Mouse (Mus musculus) cerebellum, adult 9-10 months (tissue): ENCODE measurements around the gene Kti12.

Source experiments
- DNase-seq: peaks from one replicate; pipeline ENCODE4 v3.0.0; 2022

Gene Kti12

DNA sequence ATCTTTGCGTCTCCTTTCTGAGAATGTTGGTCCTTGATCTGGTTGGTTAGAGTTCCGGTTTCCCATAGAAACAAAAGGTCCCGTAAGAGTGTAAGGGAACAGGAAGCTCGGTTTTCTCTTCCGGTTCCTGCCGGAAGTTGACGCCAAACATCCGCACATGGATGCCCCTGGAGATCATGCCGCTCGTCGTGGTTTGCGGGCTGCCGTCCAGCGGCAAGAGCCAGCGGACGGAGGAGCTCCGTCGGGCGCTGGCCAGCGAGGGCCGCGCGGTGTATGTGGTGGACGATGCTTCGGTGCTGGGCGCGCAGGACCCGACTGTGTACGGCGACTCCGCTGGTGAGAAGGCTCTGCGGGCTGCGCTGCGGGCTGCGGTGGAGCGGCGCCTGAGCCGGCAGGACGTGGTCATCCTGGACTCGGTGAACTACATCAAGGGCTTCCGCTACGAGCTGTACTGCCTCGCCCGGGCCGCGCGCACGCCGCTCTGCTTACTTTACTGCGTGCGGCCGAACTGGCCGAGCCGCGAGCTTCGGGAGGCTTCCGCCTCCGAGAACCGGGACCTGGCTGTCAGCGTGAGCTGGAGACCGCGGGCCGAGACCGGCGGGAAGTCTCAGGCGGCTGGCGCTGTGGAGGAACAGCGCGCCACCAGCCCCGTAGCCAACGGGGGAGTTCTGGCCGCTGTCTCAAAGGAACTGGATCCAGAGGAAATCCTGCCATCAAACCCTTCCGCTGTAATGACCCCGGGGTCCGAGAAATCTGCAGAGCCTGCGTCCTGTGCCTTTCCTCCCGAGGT, at the start of gene Kti12:
Gene Kti12 (plus strand): TSS at position 71 of the 790 bp plus-strand sequence.
- DNase-seq = peak; percentile 82

DNA sequence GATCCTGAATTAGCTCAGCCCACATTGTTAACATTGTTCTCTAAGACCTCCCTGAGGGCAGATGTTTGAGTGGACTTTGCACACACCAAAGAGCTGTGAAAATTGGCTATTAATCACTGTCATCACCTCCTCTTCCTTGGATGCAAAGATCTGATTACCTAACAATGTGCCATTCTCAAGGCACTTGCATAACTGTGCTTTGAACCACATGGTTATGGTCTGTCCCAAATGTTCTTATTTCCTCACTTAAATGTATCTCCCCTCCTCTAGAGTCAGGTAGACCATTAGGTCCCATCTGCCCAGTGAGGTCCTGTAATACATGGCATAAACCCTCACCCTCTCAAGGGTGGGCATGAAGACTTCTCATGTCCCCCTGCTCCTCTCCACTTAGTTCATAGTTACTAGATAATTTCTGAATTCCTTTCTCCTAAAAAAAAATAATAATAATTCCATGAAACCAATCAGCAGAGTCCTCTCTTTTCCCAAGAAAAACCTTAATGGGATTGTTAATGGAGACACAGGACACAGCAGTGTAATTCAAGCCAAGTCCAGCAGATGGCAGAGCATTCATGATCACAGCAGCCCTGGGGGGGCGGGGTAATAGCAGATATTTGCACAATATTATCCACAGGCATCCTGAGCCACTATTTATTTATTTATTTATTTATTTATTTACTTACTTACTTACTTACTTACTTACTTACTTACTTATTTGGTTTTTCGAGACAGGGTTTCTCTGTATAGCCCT, 49.3 kb upstream of the Kti12 start:
- DNase-seq = peak; percentile 74

DNA sequence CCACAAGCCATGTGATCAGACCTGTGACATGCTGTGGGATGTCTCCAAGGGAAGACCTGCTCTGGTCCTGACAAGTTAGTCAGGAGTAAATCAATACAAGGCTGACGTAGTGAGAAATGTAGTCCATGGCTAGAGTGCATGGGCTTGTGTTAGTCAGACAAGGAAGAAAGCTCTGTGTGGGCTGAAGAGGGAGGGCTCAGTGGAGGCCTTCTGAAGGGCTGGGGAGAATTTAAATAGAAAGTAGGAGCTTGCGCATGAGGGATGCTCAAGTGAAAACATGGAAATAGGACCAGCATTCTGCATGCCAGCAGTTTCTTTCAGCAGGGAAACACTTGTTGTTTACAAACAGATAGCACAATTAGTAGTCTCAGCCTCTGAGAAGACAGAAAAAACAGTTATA, 44.0 kb upstream of the Kti12 start:
- no peak for DNase-seq

DNA sequence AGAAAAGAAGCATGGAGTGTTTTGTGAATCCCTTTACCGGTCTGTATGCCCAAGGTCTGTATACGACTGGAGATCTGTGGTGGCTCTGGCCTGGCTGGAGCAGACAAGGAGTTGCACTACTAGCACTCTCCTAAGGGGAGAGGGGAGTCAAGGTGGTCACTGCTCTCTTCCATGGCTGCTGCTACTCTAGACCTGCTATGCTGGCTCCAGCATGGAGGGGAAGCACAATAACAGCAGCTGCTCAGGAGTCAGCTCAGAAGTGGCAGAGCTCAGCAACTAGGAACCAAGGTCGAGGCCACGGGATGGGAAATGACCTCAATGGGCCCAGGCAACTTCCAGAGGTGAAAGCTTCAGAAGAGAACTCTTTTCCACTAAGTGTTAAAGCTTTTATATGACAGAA, 36.4 kb upstream of the Kti12 start:
- DNase-seq = no peak

DNA sequence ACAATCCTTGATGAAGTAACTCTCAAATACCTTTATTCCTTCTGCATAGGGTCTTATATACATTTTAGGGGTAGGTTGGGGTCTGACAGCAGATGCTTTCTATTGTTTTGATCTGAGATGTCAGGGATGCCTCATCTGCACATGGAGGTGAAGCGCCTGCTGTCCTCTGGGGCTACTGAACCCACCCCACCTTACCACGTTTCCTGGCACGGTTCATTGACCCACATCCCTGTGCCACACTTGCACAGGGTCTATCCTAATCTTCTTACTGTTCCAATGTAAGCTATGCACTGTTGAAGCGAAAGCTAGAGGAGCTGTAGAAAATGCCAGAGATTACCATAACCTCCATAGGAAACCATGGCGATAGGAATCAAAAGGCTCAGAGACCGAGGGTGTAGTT, 36.0 kb upstream of the Kti12 start:
- no peak for DNase-seq

DNA sequence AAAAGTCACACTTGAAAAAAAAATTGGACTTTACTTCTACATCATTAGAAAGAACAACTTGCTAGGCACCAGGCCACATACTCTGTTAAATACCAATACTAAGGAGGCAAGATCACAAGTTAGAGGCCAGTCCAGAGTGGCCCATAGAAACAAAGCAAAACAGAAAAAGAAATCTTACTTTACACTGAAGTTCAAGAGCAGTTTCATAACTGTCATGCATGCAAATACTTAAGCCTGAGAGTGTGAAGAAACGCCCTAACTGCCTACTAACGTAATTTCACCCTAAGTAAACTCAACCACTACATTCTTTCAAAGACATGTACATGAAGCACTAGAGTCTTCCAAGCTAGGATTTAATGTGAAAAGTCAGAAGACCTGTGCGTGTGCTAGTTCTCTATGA, 21.9 kb upstream of the Kti12 start:
- DNase-seq = no peak

DNA sequence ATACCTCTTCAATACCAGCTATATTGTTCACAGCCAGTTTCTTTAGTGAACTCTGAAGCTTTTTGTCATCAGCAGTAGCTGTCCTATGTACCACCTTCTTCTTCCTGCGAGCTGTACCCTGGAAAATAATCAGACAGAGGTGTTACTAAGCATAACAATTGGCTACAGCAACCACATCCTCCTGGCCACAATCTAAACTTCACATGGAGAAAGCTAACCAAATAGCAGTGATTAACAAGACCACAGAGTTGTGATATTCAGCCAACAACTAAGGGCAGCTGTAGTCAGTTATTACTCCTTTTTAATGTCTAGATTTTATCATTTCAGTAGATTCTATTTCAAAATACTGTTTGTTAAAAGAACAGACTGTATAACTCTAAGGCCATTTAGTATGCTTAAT, 21.5 kb upstream of the Kti12 start:
- DNase-seq = no peak

DNA sequence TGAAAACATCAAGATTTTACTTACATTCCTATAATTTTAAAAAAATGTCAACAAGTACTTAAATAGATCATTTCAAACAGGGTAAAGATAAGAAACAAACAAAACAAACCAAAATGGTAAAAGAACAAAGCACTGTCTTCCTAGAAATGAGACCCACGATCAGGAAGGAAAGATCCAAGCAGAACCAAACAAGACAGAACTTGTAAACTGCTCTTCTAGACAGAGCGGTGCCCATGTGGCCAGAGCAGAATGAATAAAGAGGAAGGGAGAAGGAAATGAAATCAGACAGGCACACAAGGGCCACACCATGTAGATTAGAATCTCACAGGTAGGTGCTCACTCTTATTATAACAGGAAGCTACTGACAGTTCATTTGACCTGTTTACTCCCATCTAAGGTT, 20.9 kb upstream of the Kti12 start:
- no peak for DNase-seq

DNA sequence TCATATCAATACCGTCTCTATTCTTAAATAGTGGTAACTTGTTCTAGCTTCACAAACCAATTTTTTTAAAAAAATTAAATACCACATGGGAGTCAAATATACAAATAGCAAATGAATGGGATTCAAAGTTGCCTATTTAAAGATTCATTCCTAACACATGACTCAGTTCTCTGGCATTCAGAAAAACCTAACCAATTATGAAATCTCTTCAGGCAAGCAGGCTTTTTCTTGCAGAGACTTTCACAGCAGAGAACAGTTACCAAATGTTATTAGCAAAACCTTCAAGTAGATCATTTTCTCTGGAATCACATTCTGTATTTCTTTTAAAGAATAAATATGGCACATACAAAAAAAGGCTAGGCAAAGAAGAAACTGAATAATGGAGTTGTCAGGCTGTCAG, 16.9 kb upstream of the Kti12 start:
- no peak for DNase-seq

DNA sequence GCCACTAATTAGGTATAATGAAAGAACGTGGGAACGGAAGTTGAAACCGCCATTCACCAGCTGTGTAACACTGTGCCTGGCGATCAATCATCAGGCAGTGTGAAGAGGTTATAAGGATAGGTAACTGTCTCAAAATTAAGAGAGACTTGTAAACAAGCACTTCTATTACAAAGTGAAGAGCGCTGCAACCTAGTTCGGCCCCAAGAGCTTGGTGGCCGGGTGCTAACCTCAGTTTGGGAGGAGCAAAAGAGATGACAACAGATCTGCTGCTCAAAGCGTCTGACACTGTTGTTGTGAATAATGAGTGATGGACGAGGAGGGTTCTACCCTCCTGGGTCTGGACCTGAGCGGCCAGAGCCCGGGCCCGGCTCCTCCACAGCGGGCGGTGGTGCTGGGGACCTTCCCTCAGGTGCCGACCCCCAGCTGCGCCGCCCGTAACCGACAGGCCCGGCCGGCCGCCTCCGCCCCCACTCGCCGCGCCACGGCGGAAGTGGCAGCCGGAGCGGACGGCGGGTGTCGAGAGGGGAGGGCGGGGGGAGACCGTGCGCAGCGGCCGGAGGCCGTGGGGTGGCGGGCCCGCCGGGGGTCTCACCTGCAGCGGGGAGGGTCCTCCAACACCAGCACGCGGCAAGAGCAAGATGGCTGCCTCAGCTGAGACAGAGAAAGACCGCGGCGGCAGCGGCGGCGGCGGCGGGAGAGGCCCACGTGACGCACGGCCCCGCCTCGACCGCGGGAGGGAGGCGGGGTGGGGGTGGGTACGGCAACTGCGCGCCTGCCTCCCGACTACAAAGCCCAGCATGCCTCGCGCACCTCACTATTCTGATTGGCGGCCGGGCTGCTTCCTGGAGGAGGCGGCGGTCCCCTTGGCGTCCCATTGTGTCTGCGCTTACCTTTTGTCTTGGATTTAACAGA, 14.4 kb upstream of the Kti12 start, which contains the start of gene Btf3l4:
Gene Btf3l4 (minus strand): TSS at position 699 of the 912 bp plus-strand sequence.
- peak; percentile 89 for DNase-seq

DNA sequence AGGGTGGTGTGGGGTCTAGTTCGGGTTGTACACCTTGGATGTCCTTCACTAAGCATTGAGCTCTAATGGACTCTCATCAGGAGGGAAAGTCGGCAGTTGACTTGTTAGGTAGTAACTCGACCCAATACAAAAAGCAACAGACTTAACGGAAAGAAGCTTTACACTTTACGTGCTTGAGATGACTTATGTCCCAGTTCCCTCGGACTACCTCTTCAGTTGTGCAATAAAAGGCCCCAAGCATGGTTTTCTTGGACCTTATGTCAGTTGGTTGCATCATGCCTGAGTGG, 13.8 kb upstream of the Kti12 start:
- DNase-seq = no peak

DNA sequence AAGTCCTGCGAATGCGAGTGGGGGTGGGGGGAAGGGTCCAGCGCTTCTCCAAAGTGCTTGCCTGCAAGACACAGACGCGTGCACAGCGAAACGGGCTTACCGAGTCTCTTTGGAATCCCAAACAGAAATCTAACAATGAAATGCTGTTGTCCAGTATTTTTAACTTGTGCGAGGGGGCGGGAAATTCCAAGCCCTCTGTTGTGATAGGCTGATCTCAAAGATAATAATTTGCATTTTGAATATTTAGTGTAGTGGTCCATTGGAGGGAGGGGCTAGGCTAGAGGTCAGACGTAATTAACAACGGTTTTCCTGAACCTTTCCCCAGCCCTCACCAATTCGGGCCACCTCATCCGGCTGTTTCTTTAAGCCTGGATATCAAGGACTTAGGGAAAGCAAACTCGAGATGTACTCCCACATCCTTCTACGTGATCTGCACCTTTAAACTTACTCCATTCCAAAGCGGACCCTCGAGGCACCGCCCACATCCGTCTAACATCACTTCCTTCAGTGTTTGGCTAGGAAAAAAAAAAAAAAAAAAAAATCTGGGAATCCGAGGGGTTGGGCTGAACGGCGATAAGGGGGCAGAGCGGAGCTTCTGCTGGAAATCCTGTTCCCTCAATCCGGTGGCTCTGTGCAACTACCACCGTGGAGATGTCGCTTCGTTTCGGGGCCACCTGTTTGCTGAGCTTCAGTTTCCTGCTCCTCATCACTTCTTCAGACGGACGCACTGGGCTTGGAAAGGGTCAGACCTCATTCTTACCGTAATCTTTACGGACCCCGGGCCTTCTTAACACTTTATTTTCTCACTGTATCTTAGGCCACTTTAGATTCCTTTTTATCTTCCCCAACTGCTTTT, 13.2 kb upstream of the Kti12 start, which contains the start of gene Txndc12:
Gene Txndc12 (plus strand): TSS at position 487 of the 856 bp plus-strand sequence.
- peak; percentile 90 for DNase-seq

DNA sequence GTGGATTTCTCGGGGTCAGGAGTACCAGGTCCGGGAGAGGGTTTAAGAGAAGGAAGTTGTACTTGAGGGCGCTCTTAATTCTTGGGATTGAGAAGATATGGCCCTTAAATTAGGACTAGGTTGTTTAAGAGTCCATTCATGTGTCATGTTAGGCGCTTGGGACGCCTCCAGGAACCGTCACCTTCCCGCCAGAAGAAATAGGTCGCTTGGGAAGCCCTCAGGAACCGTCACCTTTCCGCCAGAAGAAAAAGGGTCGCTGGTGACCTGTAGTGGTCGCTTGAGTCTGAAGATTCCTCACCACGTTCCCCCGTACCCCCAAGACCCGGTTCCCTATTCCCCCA, 12.6 kb upstream of the Kti12 start:
- DNase-seq = no peak

DNA sequence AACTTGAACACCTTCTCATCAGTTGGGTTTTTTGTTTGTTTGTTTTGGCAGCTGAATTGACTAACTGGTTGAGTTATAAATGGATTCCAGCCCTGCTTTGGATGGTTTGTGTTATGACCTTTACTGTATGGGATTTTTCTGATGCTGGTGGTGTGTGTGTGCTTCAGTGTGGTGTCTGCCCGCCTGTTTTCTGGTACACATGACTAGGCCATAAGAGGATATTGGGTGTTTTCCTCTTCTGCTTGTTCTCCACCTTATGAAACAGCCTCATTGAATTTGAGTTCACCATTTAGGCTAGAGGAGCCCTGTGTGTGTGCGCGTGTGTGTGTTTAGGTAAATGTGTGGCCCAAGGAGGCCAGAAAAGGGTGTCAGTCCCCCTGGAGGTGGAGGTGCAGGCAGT, 12.1 kb upstream of the Kti12 start:
- DNase-seq = no peak

DNA sequence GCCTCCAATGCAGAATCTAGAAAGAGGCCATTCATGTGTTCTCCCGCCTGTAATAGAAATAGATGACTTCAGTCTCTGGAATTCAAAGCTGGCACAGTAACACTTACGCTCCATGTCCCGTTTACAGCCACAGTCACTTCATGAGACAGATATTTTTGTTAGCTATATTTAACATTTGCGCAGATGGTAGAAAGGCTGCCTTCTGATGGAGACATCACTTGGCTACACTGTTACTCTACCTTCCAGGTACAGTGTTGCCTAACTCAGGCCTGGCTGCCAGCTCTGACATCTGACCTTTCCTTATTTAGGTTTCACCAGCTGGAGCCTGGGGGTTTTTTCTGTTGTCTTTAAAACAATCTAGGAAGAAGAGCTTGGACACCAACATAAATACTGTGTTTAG, 9.6 kb upstream of the Kti12 start:
- DNase-seq = peak; percentile 78

DNA sequence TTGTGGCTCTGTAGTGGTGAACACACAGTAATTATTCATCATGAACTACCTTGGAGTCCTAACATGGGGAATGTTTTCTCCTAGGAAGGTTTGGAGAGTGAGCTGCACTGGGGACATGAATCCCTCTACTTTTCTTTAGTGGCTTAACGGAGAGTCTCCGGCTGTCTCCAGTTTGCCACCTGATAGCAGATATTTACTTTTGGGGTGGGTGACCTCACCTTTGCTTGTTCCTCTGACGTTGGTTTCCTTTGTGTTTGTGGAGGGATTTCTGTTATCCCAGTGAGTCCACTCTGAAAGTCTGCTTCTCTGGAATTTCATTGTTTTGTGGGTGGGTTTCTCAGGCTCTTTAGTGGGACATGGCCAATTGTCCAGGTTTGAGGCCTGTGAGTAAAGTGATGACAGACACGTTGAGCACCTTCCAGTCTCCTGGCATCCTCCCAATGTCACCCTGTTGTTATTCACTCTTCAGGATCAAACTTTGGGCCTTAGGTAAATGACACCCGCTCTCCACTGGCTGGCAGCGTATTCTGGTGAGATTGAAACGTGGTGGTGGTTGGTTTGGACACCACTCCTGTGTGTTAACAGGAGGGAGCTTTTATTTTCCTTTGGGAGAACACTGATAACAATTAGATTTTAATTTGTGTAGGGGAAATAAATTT, 5.5 kb upstream of the Kti12 start:
- no peak for DNase-seq

DNA sequence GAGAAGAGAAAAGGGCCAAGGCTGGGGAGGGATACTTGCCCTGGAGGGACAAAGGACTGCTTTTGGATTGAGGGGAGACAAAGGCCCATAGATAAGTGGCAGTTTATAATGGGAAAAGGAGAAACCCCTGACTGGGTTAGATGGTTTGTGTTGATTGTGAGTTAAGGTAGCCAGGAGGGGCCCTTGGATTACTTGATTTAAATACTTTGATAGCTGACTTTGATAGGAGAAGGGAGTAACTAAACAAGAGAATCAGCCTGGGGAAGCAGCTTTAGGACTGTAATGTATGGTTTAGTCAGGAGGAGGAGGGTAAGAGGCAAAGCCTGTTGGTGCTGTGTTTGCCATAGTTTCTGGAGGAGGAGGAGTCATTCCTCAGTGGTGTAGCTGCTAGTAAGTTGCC, 4.2 kb upstream of the Kti12 start:
- no peak for DNase-seq

DNA sequence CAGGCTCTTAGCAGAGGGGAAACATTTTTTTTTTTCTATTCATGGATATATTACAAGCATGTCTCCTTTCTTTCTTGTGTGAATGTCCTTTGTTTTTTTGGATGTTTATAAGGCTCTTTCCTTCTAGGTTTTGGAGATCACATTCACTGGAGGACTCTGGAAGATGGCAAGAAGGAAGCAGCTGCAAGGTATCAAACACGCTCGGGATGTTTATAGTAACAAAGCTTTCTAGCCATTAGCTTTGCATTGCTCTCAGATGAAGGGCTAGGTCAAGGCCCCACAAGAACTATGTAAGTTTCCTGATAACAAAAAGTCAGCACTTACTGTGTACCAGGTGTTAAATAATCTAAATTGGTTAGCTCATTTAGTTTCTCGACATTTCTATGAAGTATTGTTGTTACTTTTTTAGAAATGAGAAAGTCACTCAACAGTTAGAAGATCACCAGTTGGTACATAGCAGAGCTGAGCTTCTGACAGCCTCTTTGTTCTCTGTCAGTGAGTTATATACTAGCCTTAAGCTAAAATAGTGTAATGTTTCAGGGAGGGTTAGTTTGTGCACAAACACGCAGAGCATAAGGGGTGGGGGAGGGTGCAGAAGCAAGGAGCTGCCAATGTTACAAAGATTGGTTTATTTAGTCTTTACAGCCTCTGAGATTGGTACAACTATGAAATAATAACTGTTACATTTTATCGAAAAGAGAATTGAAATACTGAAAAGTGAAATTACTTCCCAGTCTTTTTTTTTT, 1.6 kb upstream of the Kti12 start:
- DNase-seq = no peak

DNA sequence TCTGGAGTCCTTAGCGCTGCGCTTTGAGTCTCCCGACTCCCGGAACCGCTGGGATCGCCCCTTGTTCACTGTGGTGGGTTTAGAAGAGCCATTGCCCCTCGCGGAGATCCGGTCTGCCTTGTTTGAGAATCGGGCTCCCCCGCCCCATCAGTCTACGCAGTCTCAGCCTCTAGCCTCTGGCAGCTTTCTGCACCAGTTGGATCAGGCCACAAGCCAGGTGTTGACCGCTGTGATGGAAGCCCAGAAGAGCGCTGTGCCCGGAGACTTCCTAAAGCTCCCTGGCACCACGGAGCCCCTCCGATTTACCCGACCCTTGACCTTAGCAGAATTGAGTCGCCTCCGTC, 892 bp downstream of the Kti12 start, which contains the start of gene A730015C16Rik:
Gene A730015C16Rik (minus strand): TSS at position 115 of the 344 bp plus-strand sequence.
- peak; percentile 30 for DNase-seq

DNA sequence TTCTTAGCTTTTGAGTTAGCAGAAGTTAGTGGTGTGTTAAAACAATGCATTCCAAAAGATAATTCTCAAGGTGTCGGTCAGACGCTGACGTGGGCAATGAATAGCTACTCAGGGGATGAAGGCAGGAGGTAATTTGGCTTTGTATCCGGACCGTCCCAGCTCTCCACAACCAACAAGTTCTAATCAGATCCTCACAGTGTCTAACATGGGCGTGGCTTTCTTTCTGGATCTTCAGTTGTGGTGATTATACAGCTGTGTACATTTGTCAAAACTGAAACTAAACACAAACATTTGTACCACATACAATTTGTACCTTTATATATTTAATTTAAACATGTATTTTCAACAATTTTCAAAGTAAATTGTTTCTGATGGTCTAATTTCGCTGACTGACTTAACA, 19.2 kb downstream of the Kti12 start:
- DNase-seq = no peak

DNA sequence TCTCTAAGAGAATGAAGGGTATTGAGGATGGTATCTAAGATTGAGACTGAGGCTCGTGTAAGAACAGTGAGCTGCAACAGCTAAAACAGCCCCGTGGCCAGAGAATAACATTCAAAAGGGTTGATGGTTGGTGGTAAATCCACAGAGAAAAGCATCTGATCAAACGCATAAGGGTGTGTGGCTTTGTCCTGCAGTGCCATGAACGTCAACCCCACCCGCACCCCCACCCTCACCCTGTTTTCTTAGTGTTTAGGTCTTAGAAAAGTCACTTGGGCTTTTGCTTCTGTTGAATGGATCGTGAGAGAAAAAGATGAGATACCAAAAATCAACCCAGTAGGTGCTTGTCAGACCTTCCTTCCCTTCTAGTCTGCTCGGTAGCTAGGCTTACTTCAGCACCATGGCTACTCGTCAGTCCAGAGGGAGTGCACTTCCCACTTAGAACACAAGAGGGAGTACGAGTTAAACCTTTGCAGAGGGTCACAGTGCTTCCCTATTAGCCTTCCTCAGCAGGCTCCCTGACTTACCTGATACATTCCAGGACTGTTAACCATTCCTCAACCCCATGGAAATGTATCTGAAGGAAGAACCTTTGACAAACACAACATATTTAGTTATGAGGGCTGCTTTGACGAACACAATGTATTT, 22.3 kb downstream of the Kti12 start:
- peak; percentile 94 for DNase-seq
